Mouse (Mus musculus) liver, embryonic 11.5 days (tissue): ENCODE data around the gene Acbd7. TPM values are rescaled to one million over a fixed set of nuclear protein-coding genes. Genes with fewer than 3 reads are reported as not detected.

ENCODE experiments used
- ATAC-seq: fragments of 200-750 bp; cut with Nextera tagmentation; replicated peaks from 2 replicates; pipeline ENCODE4 v1.8.0; 2017; ENCODE audit warnings: moderate number of reproducible peaks, mild to moderate bottlenecking, moderate TSS enrichment, moderate library complexity; ENCODE audit not compliant: low FRiP score
- DNase-seq: peaks from one replicate; pipeline ENCODE4 v3.0.0-alpha.2; 2017; ENCODE audit warnings: low spot score
- H3K27ac ChIP-seq: fragments of 300-500 bp; sonication (generic); 2 replicates; pipeline ENCODE4 v1.5.1; 2014; ENCODE audit warnings: mild to moderate bottlenecking, low read depth, low read length, control low read depth
- H3K27me3 ChIP-seq: fragments of 300-500 bp; sonication (generic); replicated peaks from 2 replicates; pipeline ENCODE4 v1.6.1; 2014; ENCODE audit warnings: low read length, mixed read lengths; ENCODE audit not compliant: control insufficient read depth, insufficient read depth
- H3K36me3 ChIP-seq: fragments of 300-500 bp; sonication (generic); 2 replicates; pipeline ENCODE4 v1.6.1; 2014; ENCODE audit warnings: mild to moderate bottlenecking, low read length, moderate library complexity, mixed read lengths; ENCODE audit not compliant: control insufficient read depth, insufficient read depth
- H3K4me1 ChIP-seq: fragments of 300-500 bp; sonication (generic); replicated peaks from 2 replicates; pipeline ENCODE4 v1.6.1; 2014; ENCODE audit warnings: low read length, mixed read lengths; ENCODE audit not compliant: control insufficient read depth, insufficient read depth
- H3K4me2 ChIP-seq: fragments of 300-500 bp; sonication (generic); 2 replicates; pipeline ENCODE4 v1.6.1; 2014; ENCODE audit warnings: mild to moderate bottlenecking, control low read depth, moderate library complexity
- H3K4me3 ChIP-seq: fragments of 300-500 bp; sonication (generic); 2 replicates; pipeline ENCODE4 v1.5.1; 2014; ENCODE audit warnings: low read depth, low read length, control low read depth
- H3K9ac ChIP-seq: fragments of 300-500 bp; sonication (generic); 2 replicates; pipeline ENCODE4 v1.6.1; 2014; ENCODE audit warnings: low read depth, low read length, control low read depth
- H3K9me3 ChIP-seq: fragments of 300-500 bp; sonication (generic); 2 replicates; pipeline ENCODE4 v1.6.1; 2016; ENCODE audit warnings: low read length, inconsistent platforms, mixed read lengths; ENCODE audit not compliant: control insufficient read depth
- WGBS: fragments of 180-500 bp; shearing (Covaris S2); extraction: QIAGEN DNeasy Blood & Tissue Kit; methylation state at CpG from one replicate; pipeline ENCODE4 v1.1.7; 2014; 5-methylcytosine and 5-hydroxymethylcytosine counted together
- polyA plus RNA-seq: library from polyadenylated mRNA; unstranded; fragments of >200 nt; fragmentation: Nextera tagmentation; extraction: Ambion mirVana; gene quantifications from 2 replicates; pipeline ENCODE4 v1.2.1, GENCODE M21; 2014

The Acbd7 gene
- polyA plus RNA-seq, 1 experiment from 2014 or later, result 1.3 TPM

DNA sequence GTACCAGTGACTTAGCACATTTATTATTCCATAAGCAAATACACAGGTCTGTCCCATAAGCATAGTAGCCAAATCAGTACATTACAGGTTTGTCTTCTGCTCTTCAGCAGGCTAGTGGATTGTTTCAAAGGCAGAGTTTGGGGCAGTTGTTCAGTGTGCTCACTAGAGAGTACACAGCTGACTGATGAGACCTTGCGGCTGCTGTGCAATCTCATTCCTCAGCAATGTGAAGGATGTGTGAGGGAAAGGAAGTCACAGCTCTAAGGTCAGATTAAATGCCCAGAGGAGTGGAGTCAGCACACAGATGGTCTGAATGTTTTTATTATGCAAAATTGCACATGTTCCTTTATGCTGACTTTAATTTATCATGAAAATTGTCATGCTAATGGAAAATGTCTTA, 9.4 kb upstream of the Acbd7 start:
- WGBS, result 77% methylated on average over 1 of the region's 1 CpGs
- Histone ChIP-seq H3K36me3 (peaks cover 18% of the 10 kb centered on the region), H3K4me2 (no peak overlapping the region), H3K27me3 (no peaks in the 10 kb centered on the region), H3K9ac (no peak overlapping the region), H3K27ac (no peak overlapping the region), H3K9me3 (no peaks in the 10 kb centered on the region), H3K4me3 (no peak overlapping the region), H3K4me1 (peaks cover 7% of the 10 kb centered on the region)
- DNase-seq, result no peak
- ATAC-seq, result no peak

DNA sequence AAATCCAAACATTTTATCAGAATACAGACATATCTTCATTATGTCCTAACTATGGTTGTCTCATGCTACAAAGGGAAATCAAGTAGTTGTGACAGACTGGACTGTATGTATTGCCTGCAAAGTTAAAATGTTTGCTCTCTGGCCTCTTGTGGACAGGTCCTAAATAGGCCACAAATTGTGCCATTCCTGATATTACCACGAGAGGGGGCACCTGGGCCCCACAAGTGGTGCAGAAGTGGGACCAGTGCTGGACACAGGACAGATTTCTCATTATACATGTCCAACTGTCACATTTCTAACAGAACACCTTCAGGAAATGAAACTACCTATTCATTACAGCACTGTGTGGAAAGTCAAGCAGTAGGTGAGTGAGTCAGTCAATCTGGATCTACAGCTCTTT, 8.6 kb upstream of the Acbd7 start:
- Histone ChIP-seq H3K4me2 (no peak overlapping the region), H3K27ac (no peak overlapping the region), H3K9me3 (no peaks in the 10 kb centered on the region), H3K9ac (no peak overlapping the region), H3K4me1 (peaks cover 7% of the 10 kb centered on the region), H3K4me3 (no peak overlapping the region), H3K36me3 (peaks cover 16% of the 10 kb centered on the region), H3K27me3 (no peaks in the 10 kb centered on the region)
- DNase-seq (no peak), ATAC-seq (peak; percentile 48; the same call in 1 of the 2 replicates)
- WGBS, result 15% methylated on average over 1 of the region's 1 CpGs

DNA sequence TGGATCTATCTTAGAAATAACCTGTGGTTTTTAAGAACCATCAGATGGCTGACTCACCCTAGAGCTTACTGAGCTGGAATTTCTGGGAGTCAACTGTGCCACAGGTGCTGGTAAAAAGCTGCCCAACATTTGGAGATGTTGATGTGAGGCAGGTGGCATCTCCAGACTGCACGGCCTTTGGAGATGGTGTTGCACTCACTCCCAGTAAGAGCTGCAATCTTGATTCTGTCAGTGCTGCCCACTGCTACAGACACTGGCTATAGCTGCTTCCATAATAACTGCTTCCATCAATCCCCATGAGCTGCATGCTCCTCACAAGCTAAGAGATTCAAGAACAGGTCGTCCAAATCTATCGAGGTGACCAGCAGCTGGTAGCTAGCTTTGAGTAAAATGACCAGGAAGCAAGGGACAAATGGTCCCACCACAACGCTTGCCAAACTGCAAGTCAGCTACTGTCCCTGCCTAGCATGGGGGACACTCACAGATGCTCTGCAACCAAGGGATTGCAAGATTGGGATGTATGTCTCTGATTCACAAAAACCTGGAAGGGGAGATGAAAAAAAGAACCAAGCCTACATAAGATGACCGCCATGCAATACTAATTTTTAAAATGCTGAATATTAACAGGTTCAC, 4.8 kb upstream of the Acbd7 start:
- DNase-seq, result no peak
- Histone ChIP-seq H3K9me3 (no peaks in the 10 kb centered on the region), H3K27ac (no peak overlapping the region), H3K36me3 (peaks cover 8% of the 10 kb centered on the region), H3K4me3 (peak overlapping the region; percentile 71), H3K9ac (peak overlapping the region; percentile 80), H3K27me3 (no peaks in the 10 kb centered on the region), H3K4me1 (peaks cover 11% of the 10 kb centered on the region), H3K4me2 (peak overlapping the region; percentile 72)
- 58% methylated on average over 5 of the region's 5 CpGs for WGBS
- no peak for ATAC-seq

DNA sequence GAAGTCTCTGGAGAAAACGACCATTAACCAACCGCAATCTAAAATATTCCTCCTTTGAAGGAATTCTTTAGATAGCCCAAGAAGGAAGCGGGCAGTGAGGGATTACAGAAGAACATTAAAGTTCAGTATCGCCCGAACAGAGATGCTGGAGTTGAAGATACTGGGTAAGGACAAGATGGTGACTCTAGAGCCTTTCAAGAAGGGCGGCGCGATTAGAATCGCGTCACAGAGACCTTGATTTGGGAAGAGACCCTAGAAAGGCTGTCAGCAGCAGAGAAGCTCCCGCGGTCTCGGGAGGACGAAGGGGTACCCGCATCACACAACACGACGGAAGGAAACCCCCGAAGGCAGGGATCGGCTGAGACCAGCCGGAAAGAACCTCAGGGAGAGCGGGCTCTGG, 3.9 kb upstream of the Acbd7 start:
- Histone ChIP-seq H3K27me3 (0 out of 2 replicates have a peak, but pooled peaks cover 4% of the 10 kb centered on the region), H3K4me2 (peak overlapping the region; percentile 72), H3K9ac (peak overlapping the region; percentile 80), H3K4me1 (peaks cover 12% of the 10 kb centered on the region), H3K4me3 (peak overlapping the region; percentile 71), H3K9me3 (no peaks in the 10 kb centered on the region), H3K36me3 (peaks cover 8% of the 10 kb centered on the region), H3K27ac (peak overlapping the region; percentile 72)
- no peak for DNase-seq
- 2% methylated on average over 21 of the region's 21 CpGs for WGBS
- peak; percentile 15 for ATAC-seq

DNA sequence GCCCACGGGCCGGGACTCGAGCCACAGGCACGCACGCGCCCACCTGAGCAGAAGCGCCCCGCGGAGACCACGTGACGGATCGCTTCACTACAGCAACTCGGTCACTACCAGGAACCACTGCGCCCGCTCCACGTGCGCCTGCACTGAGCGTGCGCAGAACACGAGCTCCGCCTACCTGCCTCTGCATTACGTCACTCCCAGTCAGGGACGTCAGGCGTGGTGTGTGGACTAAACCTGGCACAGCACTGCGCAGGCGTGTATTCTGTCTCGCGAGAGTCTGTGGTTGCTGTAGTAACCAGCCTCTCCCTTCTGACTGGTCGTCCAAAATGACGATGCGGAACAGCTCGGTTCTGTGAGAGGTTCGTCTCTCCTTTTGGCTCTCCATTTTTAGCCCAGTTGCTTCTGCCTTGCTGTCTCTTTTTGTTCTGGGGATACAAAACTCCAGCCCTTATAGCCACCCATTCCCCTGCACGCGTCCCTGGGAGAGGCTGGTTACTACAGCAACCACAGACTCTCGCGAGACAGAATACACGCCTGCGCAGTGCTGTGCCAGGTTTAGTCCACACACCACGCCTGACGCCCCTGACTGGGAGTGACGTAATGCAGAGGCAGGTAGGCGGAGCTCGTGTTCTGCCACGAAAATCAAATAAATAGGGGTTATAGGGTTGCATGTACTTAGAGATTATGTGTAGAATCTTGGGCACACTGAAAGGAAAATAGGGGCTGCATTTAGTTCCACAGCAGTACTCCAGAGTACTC, 3.3 kb upstream of the Acbd7 start, which contains the start of gene Rpp38:
TSS of gene Rpp38 (minus strand) at position 160 of the 759 bp plus-strand sequence.
- DNase-seq (peak; percentile 93), ATAC-seq (peak; percentile 94)
- Histone ChIP-seq H3K27ac (peak within 1 kb of the TSS; percentile 72), H3K9me3 (no peaks in the 10 kb centered on the region), H3K27me3 (0 out of 2 replicates have a peak, but pooled peaks cover 4% of the 10 kb centered on the region), H3K4me3 (peak within 1 kb of the TSS; percentile 71), H3K9ac (peak within 1 kb of the TSS; percentile 80), H3K4me1 (peaks cover 12% of the 10 kb centered on the region), H3K4me2 (peak within 1 kb of the TSS; percentile 72), H3K36me3 (peaks cover 8% of the 10 kb centered on the region)
- WGBS, result under 1% methylated on average over 45 of the region's 45 CpGs

DNA sequence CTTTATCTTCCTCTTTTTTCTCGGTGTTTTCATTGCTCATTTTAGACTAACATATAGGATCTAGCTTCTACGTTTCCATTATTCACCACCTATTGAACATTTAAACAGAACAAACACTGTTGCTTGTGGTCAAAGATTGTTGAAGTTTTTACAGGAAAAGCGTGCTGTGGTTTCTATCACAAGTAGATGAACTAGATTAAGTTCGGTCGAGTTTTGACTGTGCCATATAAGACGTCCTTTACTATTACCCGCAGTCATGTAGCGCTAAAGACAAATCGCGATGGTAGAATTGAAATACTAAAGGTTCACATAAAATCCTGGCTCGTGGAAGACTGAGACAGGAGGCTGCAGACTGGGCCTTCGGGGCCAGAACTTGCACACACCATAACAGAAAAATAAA, 2.2 kb upstream of the Acbd7 start:
- ATAC-seq (no peak), DNase-seq (no peak)
- H3K4me1 ChIP-seq, result peaks cover 12% of the 10 kb centered on the region
- H3K27ac ChIP-seq, result no peak overlapping the region
- H3K4me2 ChIP-seq, result no peak overlapping the region
- WGBS, result 85% methylated on average over 12 of the region's 12 CpGs
- no peaks in the 10 kb centered on the region for H3K9me3 ChIP-seq
- H3K27me3 ChIP-seq, result 0 out of 2 replicates have a peak, but pooled peaks cover 4% of the 10 kb centered on the region
- H3K9ac ChIP-seq, result no peak overlapping the region
- no peak overlapping the region for H3K4me3 ChIP-seq
- H3K36me3 ChIP-seq, result peaks cover 8% of the 10 kb centered on the region

DNA sequence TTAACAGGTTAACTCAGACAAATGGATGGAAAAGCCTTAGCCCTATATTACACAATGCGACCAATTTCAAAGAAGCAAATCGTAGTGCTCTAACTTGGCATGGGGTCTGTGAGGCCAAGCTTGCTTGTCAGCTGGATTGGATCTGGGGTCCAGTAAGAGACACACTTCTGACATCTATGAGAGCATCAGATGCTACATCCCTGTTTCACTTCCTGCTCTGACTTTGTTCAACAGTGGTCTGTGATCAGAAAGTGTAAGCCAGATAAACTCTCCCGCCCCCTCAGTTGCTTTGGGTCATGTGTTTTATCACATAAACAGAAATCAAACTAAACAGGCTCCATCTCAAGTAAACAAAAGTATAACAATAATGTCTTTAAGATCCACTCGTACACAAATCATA, 12.5 kb downstream of the Acbd7 start:
- Histone ChIP-seq H3K4me3 (no peak overlapping the region), H3K4me1 (no peaks in the 10 kb centered on the region), H3K9ac (no peak overlapping the region), H3K4me2 (no peak overlapping the region), H3K27me3 (no peaks in the 10 kb centered on the region), H3K36me3 (no peaks in the 10 kb centered on the region), H3K27ac (no peak overlapping the region), H3K9me3 (no peaks in the 10 kb centered on the region)
- ATAC-seq, result no peak
- WGBS, result 78% methylated on average over 4 of the region's 4 CpGs
- no peak for DNase-seq

DNA sequence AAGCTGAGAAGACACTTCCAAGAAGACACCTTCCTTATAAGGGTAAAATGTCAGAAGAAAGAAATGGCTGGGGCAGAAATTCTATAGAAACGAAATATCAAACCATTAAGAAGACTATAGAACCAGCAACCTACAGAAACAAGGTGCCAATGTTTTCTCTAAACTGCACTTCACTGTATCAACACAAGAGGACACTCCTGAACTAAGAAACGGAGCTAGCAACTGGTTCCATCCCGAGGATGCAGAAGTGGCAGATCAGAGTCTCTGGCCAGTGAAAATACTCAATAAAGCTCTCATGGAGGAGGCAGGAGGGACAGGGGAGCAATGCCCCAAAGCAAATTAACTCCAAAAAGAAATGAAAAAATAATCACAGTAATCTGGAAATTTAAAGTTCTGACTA, 13.0 kb downstream of the Acbd7 start:
- DNase-seq, result no peak

DNA sequence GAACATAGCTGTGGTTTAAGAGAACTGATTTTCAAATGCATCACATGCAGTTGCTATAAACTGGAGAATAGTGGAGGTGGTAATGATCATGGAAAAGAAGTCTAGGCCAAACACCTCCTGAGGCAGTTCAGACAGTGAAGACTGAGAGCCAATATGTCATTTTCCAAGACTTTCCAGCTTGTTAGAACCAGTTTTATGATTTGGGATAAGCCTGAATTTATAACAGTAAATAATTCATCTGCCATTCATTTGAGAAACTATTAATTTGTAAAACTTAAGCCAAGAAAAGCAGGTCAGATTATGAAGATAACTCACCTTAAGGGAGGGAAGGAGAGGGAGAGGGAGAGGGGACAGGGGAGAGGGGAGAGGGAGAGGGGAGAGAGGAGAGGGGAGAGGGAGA, 17.2 kb downstream of the Acbd7 start:
- no peaks in the 10 kb centered on the region for H3K9me3 ChIP-seq
- no peak for DNase-seq
- H3K4me3 ChIP-seq, result no peak overlapping the region
- no peak overlapping the region for H3K27ac ChIP-seq
- H3K9ac ChIP-seq, result no peak overlapping the region
- H3K4me2 ChIP-seq, result no peak overlapping the region
- H3K27me3 ChIP-seq, result no peaks in the 10 kb centered on the region
- no peak for ATAC-seq
- no peaks in the 10 kb centered on the region for H3K36me3 ChIP-seq
- H3K4me1 ChIP-seq, result no peaks in the 10 kb centered on the region

More for the DNA sequence above, 13.0 kb downstream of the Acbd7 start:
- Histone ChIP-seq H3K27ac (no peak overlapping the region), H3K4me1 (no peaks in the 10 kb centered on the region), H3K27me3 (no peaks in the 10 kb centered on the region), H3K4me2 (no peak overlapping the region), H3K4me3 (no peak overlapping the region), H3K9ac (no peak overlapping the region), H3K9me3 (no peaks in the 10 kb centered on the region), H3K36me3 (no peaks in the 10 kb centered on the region)
- no peak for ATAC-seq
- WGBS, result 20% methylated on average over 3 of the region's 3 CpGs
